Mouse (Mus musculus) forebrain, embryonic 11.5 days (tissue): Measurements from ENCODE around the gene Gm37419. TPM values are rescaled to one million over a fixed set of nuclear protein-coding genes. Genes with fewer than 3 reads are reported as not detected.

Experiments
- ATAC-seq: fragments of 200-750 bp; cut with Nextera tagmentation; replicated peaks from 2 replicates; pipeline ENCODE4 v1.8.0; 2017; ENCODE audit warnings: moderate TSS enrichment; ENCODE audit not compliant: low FRiP score
- DNase-seq: peaks from one replicate; pipeline ENCODE4 v3.0.0-alpha.2; 2017; ENCODE audit warnings: low spot score
- H3K27ac ChIP-seq: fragments of 300-500 bp; sonication (generic); 2 replicates; pipeline ENCODE4 v1.5.1; 2014; ENCODE audit warnings: low read depth, low read length
- H3K27me3 ChIP-seq: fragments of 300-500 bp; sonication (generic); 2 replicates; pipeline ENCODE4 v1.6.1; 2014; ENCODE audit warnings: mild to moderate bottlenecking, low read length, mixed read lengths; ENCODE audit not compliant: control insufficient read depth, insufficient read depth
- H3K36me3 ChIP-seq: fragments of 300-500 bp; sonication (generic); 2 replicates; pipeline ENCODE4 v1.6.1; 2014; ENCODE audit warnings: mild to moderate bottlenecking, low read length, moderate library complexity, mixed read lengths; ENCODE audit not compliant: control insufficient read depth, insufficient read depth
- H3K4me1 ChIP-seq: fragments of 300-500 bp; sonication (generic); replicated peaks from 2 replicates; pipeline ENCODE4 v1.6.1; 2014; ENCODE audit warnings: low read length, mixed read lengths; ENCODE audit not compliant: control insufficient read depth, insufficient read depth
- H3K4me2 ChIP-seq: fragments of 300-500 bp; sonication (generic); 2 replicates; pipeline ENCODE4 v1.6.1; 2014; ENCODE audit warnings: low read depth, mild to moderate bottlenecking, low read length, moderate library complexity, mixed read lengths; ENCODE audit not compliant: severe bottlenecking
- H3K4me3 ChIP-seq: fragments of 300-500 bp; sonication (generic); 2 replicates; pipeline ENCODE4 v1.5.1; 2014; ENCODE audit warnings: low read depth, low read length
- H3K9ac ChIP-seq: fragments of 300-500 bp; sonication (generic); 2 replicates; pipeline ENCODE4 v1.6.1; 2014; ENCODE audit warnings: low read length
- H3K9me3 ChIP-seq: fragments of 300-500 bp; sonication (generic); 2 replicates; pipeline ENCODE4 v1.6.1; 2016; ENCODE audit warnings: low read length, mixed read lengths; ENCODE audit not compliant: control insufficient read depth
- WGBS: fragments of 180-500 bp; shearing (Covaris S2); extraction: QIAGEN DNeasy Blood & Tissue Kit; methylation state at CpG from one replicate; pipeline ENCODE4 v1.1.7; 2014; 5-methylcytosine and 5-hydroxymethylcytosine counted together
- polyA plus RNA-seq: library from polyadenylated mRNA; unstranded; fragments of >200 nt; fragmentation: Nextera tagmentation; extraction: Ambion mirVana; gene quantifications from 2 replicates; pipeline ENCODE4 v1.2.1, GENCODE M21; 2014

The Gm37419 gene
- polyA plus RNA-seq, 1 experiment from 2014 or later, result not detected

DNA sequence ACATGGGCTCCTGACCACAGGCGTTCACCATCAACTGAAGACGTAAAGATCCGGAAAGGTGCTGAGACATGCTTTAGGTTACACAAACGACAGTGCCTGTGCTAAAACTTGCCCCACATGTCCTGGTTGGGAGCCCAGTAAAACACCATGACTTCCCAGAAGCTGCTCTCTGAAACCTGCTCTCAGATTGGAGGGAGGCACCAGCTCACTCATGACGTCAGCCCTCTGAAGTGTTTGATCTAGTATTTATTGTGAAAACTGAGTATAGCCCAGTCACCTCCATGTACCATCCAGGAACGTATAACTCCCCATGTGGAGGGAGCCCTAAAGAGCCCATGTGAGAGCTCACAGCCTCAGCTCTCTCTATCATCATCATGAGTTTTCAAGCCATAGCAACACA, 9.6 kb downstream of the Gm37419 start:
- no peaks in the 10 kb centered on the region for H3K9me3 ChIP-seq
- H3K4me2 ChIP-seq, result no peak overlapping the region
- WGBS, result 94% methylated on average over 6 of the region's 6 CpGs
- ATAC-seq, result no peak
- no peak overlapping the region for H3K9ac ChIP-seq
- H3K27me3 ChIP-seq, result no peaks in the 10 kb centered on the region
- no peak for DNase-seq
- no peaks in the 10 kb centered on the region for H3K36me3 ChIP-seq
- H3K4me1 ChIP-seq, result no peaks in the 10 kb centered on the region
- H3K4me3 ChIP-seq, result no peak overlapping the region
- H3K27ac ChIP-seq, result no peak overlapping the region

DNA sequence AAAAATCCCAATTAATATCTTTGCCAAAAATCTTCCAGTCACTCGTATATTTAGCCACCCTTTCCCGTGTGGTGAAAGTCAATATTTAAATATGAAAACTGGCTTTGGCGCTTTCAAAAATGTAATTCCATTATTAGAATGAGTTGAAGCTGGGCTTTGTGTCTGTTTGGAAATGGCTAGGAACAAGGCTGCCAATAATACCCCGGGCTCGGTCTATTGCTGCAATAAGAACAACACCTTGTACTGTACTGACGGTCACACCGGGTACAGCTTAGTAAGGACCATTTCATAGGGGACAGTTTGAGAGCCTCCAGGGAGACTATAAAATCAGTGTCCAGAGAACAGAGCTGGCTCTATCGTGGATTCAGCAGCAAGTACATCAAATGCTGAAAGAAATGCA, 17.6 kb downstream of the Gm37419 start:
- H3K4me1 ChIP-seq, result no peaks in the 10 kb centered on the region
- H3K4me2 ChIP-seq, result no peak overlapping the region
- no peak overlapping the region for H3K4me3 ChIP-seq
- no peaks in the 10 kb centered on the region for H3K27me3 ChIP-seq
- H3K36me3 ChIP-seq, result no peaks in the 10 kb centered on the region
- 89% methylated on average over 8 of the region's 8 CpGs for WGBS
- H3K9me3 ChIP-seq, result no peaks in the 10 kb centered on the region
- no peak overlapping the region for H3K27ac ChIP-seq
- DNase-seq (no peak), ATAC-seq (no peak)
- H3K9ac ChIP-seq, result no peak overlapping the region

DNA sequence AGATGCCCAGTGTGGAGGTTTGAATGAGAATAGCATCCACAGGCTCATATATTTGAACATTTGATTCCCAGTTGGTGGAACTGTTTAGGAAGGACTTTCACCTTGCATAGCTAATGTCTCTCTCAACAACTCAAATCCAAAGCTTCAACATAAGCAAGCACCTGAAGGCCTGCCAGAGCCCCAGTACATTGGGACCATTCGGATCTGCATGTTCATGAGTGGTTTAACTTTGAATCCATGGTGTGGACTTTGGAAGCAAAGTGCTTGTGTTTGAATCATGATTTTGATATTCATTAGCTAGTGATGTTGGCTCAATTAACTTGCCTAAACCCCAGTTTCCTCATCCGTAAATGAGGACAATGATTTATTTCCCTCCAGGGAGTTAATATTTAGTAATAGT, 21.6 kb downstream of the Gm37419 start:
- Histone ChIP-seq H3K27ac (no peak overlapping the region), H3K36me3 (no peaks in the 10 kb centered on the region), H3K4me1 (no peaks in the 10 kb centered on the region), H3K9ac (no peak overlapping the region), H3K4me2 (no peak overlapping the region), H3K9me3 (no peaks in the 10 kb centered on the region), H3K27me3 (no peaks in the 10 kb centered on the region), H3K4me3 (no peak overlapping the region)
- no peak for ATAC-seq
- no peak for DNase-seq
- 91% methylated on average over 2 of the region's 2 CpGs for WGBS

DNA sequence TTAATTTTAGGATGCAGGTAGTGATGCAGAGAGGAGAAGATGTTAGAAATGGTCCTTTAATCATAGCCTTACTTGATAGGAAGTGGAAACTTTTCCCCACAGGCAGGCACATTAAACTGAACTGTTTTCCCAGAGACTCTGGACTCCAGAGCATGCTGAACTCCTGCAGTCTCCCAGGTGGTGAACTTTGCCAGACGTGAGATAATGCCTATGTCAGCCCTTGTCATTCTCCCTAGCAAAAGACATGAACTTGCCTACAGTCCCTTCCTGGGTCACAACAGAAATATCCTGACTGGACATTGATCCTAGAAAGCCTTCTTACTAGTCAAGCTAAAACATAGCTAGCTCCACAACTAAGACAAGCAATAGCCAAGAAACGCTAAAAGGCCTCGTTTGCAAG, 23.0 kb downstream of the Gm37419 start:
- Histone ChIP-seq H3K9ac (no peak overlapping the region), H3K36me3 (no peaks in the 10 kb centered on the region), H3K27me3 (no peaks in the 10 kb centered on the region), H3K9me3 (no peaks in the 10 kb centered on the region), H3K4me1 (no peaks in the 10 kb centered on the region), H3K4me3 (no peak overlapping the region), H3K4me2 (no peak overlapping the region), H3K27ac (no peak overlapping the region)
- WGBS, result 78% methylated on average over 3 of the region's 3 CpGs
- DNase-seq, result no peak
- ATAC-seq, result no peak

DNA sequence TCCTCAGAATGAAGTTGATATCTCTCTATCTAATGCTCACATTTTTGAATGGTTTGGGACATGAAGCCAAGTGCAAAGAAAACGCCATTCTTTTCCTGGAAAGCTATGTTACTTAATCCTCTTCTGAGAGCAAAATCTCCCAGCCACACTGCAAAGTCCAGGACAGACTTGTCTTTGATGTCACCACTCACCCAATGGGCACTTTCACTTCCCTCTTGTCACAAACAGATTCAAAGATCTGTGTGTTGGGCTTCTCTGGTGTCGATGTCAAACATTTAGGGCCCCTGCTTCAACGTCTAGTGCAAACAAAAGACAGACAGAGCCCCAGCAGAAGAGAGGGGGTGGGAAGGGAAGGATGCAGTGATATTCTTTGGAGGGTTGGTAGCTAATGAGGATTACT, 23.8 kb downstream of the Gm37419 start:
- Histone ChIP-seq H3K27ac (no peak overlapping the region), H3K4me3 (no peak overlapping the region), H3K36me3 (no peaks in the 10 kb centered on the region), H3K4me2 (no peak overlapping the region), H3K4me1 (no peaks in the 10 kb centered on the region), H3K9me3 (no peaks in the 10 kb centered on the region), H3K9ac (no peak overlapping the region), H3K27me3 (no peaks in the 10 kb centered on the region)
- DNase-seq (no peak), ATAC-seq (no peak)
- 63% methylated on average over 3 of the region's 3 CpGs for WGBS

DNA sequence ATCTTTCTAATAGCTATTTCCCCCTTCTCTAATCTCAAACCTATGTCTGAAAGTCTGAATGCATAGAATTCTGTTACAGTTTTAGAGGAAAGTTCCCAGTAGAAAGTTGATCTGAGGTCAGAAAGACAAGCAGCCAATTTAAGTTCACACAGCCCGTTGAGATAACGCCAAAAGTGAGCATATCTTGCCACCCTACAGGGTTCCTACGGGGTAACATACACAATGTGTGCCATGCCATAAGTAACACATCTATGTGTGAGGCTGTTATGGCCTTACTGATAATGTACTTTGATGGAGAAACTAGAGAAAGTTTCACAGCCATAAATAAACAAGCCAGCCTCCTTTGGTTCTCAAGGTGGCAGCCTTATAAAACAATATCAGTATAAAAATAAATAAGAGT, 26.1 kb downstream of the Gm37419 start:
- 93% methylated on average over 3 of the region's 3 CpGs for WGBS
- H3K9ac ChIP-seq, result no peak overlapping the region
- ATAC-seq (no peak), DNase-seq (no peak)
- H3K36me3 ChIP-seq, result no peaks in the 10 kb centered on the region
- no peak overlapping the region for H3K27ac ChIP-seq
- H3K9me3 ChIP-seq, result no peaks in the 10 kb centered on the region
- no peak overlapping the region for H3K4me3 ChIP-seq
- no peaks in the 10 kb centered on the region for H3K27me3 ChIP-seq
- H3K4me1 ChIP-seq, result no peaks in the 10 kb centered on the region
- H3K4me2 ChIP-seq, result no peak overlapping the region

DNA sequence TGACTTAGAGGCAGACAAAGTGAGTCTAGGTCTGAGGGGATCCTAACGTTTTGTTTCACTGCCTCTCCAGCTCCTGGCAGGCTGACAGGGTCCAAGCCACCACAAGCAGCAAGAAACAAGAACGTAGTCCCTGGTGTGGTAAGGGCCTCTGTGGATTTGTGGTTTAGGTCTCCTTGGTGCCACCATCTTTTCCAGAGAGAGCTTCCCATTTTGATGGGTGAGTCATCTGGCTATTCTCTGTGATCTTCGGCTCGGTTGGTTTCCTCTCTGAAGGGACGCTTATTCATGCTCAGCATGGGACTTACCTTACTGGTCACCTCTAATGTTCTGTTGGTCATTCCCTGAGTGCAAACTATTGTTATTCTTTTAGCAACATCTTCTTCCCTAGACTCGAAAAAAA, 28.0 kb downstream of the Gm37419 start:
- H3K9me3 ChIP-seq, result no peaks in the 10 kb centered on the region
- no peak overlapping the region for H3K9ac ChIP-seq
- WGBS, result 54% methylated on average over 6 of the region's 6 CpGs
- DNase-seq (no peak), ATAC-seq (no peak)
- H3K27me3 ChIP-seq, result no peaks in the 10 kb centered on the region
- H3K36me3 ChIP-seq, result no peaks in the 10 kb centered on the region
- H3K4me2 ChIP-seq, result no peak overlapping the region
- H3K27ac ChIP-seq, result no peak overlapping the region
- no peak overlapping the region for H3K4me3 ChIP-seq
- H3K4me1 ChIP-seq, result no peaks in the 10 kb centered on the region

DNA sequence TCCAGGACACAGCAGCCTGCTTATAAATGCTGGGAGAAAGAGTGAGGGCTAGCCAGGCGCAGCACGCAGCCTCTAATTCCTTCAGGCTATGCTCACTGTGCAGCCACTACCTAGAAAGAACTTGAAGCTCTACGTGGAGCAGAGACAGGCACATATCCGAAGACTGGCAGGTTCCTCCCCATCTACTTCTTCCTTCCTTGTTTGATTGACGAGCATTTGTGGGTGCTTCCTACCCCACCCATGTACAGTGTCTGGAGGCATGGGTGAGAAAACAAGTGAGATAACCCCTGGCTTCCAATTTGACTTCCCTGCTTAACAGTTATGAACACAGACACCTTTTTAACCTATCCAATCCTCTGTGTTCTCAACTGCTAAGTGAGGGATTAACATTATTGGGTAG, 28.5 kb downstream of the Gm37419 start:
- no peak for DNase-seq
- Histone ChIP-seq H3K9ac (no peak overlapping the region), H3K4me3 (no peak overlapping the region), H3K9me3 (no peaks in the 10 kb centered on the region), H3K4me1 (no peaks in the 10 kb centered on the region), H3K27ac (no peak overlapping the region), H3K27me3 (no peaks in the 10 kb centered on the region), H3K4me2 (no peak overlapping the region), H3K36me3 (no peaks in the 10 kb centered on the region)
- WGBS, result 85% methylated on average over 5 of the region's 5 CpGs
- no peak for ATAC-seq

DNA sequence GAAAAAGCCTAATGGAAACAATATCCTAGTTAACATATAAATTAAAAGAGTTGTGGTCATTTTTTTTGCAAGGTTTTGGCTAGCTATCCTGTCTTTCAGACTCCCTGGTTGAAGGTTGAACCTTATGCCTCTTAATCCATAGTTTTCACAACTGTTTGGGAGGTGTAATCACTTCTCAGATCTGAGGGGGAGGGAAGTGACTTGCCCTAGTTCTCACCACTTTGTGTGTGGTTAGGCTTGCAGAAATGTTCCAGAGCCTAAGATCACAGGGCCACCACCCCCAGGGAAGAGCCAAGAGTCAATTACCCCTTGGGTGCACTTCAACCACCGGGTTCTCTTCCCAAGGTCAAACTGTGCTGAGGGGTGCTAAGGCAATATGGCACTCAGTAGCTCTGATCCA, 33.4 kb downstream of the Gm37419 start:
- WGBS, result 65% methylated on average over 1 of the region's 1 CpGs
- Histone ChIP-seq H3K36me3 (no peaks in the 10 kb centered on the region), H3K4me3 (no peak overlapping the region), H3K27ac (no peak overlapping the region), H3K27me3 (no peaks in the 10 kb centered on the region), H3K9ac (no peak overlapping the region), H3K9me3 (no peaks in the 10 kb centered on the region), H3K4me1 (no peaks in the 10 kb centered on the region), H3K4me2 (no peak overlapping the region)
- no peak for ATAC-seq
- DNase-seq, result no peak
